Mouse (Mus musculus) kidney, postnatal 25 days (tissue): Measurements from ENCODE around the gene Mgat5.
A peak's percentile ranks its signal among the peaks of the same experiment; 100 is the strongest.

Experiments
- DNase-seq, 2 experiments: peaks; one replicate each; pipeline ENCODE4 v3.0.0; 2021; ENCODE audit warnings: mixed read lengths in 2 of 2

The Mgat5 gene

DNA sequence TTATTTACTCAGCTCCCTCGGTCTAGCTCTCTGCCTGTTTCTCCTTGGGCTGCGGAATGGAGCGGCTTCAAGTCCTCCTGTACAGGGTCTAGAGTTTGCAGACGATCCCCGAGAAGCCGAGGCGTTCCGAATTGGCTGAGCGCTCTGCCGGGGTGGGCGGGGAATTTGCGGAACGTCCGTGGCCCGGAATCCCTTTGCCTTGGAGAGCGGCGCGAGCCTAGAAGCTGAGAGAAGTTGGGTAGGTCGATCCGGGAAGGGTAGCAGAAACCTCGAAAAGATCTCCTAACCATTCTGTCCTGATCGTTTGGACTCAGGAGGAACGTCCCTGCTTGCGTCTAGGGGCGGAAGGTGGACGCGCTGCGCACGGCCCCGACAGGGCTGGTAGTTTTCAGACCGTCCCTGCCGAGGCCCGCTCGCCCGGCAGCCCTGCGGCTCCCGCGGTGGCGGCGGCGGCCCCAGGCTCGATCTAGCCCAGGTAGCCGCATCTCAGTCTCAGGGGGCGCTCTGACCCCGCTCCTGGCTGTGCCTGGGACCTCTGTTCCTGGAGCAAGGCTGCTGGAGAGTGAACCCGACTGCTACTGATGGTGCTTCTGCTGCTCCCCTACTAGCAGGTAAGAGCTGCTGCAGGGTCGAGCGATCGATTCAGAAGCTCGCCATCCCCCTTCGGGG is at the start of gene Mgat5:
Gene Mgat5, plus strand, starts transcription at position 199 of the 669 bp plus-strand sequence.
- DNase-seq, result peak; percentile 92 to 96

DNA sequence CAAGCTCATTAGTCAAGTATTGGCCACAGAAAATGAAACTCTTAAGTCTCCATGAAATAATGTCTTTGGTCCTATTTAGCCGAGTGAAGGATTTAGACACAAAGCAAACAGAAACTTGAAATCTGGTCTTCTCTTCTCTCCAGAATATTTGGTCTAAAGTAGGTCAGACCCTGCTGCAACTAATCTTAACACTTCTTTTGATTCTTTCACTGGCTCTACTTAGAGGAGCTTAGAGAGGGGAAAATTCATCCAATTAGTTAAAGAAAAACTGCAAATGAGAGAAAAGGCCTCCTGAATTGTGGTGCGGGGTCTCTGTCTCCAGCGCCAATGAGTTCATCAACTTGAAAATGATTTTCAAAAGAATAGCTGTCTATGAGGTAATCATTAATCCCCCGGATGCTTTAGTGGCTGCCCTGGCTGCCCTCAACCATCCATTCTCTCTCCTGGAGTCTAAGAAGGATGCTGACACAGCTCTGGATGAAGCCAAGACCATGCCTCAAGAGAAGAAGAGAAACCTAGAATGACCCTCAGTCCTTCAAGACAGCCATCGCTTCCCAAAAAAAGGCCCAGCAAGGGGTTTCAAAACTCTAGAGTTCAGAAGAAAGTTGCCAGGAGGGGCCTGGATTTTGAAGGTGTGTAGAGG is 44.6 kb upstream of the Mgat5 start:
- DNase-seq, result peak; percentile 59 to 76

DNA sequence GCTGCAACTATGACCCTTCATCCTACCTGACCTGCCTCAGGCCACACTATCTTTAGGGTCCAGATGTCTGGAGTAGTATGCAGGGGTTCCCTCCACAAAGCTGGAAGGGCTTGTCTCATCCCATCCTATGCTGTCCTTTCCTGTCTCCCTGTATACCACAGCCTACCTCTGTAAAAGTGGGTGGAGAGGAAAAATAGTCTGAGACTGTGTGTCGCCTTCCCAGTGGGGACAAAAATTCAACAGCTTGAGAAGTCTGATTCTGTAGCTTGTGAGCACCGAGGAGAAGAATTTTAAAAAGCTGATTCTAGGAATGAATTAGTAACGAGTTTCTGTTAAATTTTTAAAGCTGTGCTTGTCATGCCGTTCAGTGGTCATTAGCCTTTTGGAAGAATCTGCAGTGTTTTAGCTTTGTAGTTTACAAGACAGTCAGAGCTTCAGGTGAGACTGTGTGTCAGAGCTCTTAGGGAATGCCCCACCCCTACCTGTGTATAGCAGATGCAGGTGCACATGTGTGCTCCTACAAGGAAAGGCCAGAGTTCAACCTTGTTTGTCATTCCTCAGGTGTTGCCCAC is 40.1 kb upstream of the Mgat5 start:
- DNase-seq, result no peak

DNA sequence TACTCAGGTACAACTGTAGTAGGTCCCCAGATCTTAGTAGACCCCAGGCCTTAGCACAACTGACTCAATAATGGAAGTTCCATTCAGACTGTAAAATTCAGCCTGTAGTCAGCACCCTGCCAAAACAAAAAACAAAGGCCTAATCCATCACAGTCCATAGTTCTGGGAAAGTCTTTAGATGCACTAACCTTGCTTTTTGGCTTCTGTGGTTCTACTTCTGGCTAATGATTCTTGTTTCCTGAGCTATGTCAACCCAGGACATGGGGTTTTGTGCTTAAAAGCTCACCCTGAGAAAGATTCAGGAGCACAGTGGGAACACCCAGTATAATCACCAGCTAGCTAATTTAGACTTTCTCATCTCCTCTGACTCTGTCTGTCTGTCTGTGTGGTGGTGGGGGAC is 38.3 kb upstream of the Mgat5 start:
- DNase-seq, result no peak

DNA sequence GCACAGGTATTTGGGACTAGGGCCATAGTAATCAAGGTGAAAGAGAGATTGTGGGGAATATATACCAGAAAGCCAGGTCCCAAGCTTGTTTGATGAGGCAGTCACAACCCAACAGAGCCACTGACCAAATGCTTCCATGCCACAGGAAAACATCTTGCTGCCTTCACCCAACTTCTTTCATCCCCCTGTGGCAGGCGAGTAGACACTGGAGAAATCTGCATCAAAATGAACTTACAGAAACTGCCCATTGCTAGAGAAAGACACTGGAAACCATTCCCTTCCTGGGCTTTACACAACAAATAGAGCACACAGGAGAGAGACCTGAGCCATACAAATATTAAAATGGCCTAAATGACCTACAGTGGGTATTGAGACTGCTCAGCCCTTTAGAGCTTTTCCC is 37.2 kb upstream of the Mgat5 start:
- DNase-seq, result no peak

DNA sequence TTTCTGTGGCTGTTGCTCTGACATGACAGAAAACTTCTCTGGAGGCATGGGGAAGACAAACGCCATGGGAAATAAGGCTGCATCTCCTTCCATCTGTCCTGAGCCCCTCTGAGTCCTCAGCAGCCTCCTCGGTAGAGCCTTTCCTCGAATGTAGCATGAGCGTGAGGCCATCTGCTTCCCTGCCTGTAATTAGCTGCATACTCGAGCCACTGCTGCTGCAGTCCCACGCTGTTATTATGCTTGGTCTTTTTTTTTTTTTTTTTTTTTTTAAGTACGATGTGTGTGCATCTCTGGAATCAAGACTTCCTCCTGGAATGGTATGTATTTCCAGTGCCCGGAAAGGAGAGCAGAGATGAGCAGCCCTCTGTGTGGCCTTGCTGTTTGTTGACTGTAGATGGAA is 36.6 kb upstream of the Mgat5 start:
- no peak for DNase-seq

DNA sequence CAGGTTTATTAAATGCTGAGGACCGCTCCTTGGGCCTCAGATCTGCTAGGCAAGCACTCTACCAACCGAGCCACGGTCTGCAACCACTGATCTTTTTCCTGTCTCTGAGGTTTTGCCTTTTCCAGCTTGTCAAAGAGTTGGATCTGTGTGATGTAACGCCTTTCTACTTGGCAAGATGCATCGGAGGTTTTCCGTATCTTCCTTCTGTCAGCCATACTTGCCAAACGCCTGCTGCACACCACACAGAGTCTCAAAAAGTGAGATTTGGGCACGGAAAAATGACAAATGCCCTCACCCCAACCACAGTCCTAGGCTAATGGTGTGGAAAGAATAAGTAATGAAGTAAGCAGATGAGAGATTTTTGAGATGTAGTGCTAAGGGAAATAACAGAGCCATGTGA is 35.3 kb upstream of the Mgat5 start:
- no peak for DNase-seq

DNA sequence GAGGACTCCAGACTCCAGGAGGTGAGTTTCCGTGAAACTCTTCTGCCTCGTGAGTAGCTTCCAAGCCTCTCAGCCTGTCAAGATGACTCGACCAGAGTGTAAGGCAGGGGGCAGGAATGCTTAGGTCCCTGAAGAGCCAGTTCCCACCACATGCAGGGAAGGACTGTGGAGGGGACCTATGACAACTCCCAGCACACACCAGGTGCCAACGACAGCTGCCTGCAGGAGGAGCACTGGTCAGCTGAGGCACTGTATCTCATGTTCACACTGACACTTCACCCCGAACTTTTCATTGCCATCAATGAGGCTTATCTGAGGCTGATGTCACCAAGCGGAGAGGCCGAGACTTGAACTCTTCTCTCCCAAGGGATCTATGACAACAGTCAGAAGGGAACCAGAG is 33.5 kb upstream of the Mgat5 start:
- DNase-seq, result no peak

DNA sequence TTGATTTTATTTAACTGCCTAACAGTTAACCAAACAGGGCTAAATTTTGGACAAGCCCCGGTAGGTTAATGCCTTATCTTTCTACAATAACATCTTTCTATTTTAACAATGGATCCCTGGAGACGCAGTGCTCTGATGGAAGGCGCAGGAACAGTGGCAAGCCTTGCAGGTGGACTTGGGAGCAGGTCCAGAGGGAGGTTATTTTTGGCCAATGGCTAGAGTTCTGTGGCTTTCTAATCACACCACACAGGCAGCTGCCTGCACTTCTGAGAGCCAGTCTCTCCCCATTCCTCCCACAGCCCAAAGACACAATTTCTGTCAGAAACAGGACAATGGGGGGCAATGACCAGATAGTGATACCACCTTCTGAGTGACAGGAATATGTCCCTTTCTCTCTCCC is 31.4 kb upstream of the Mgat5 start:
- DNase-seq, result no peak

DNA sequence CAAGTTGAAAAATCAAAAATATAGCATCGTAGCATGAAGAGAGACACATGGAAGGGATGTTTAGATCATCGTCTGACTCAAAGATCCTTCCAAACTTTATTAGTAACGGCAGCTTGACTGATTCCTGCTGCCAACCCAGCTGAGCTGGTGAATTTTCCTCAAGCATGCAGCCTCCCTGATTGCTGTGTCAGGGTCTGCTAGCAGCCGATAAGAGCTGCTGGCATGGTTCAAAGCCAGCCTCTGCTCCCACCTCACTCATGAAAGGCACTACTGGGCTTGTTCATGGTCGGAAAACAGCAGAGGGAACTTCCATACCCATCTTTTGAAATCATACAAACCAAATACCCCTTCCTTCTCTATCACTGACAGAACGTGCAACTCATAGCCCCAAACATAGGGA is 12.4 kb upstream of the Mgat5 start:
- no peak for DNase-seq

DNA sequence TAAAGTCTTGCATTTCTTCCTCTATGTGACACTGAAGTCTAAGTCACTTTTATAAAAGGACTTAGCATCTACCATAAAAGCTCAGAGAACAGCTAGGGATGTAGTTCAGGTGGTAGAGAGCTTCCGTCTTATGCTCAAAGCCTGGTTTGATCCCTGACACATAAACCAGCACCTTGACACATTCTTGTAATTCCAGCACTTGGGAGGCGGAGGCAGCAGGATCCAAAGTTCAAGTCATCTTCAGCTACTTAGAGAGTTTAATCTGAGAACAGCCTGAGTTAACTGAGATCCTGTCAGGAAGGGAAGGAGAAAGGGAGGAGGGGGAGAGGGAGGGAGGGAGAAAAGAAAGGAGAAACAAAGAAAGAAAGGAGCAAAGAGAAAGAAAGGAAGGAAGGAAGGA is 5.6 kb upstream of the Mgat5 start:
- peak; percentile 52 to 56 for DNase-seq

DNA sequence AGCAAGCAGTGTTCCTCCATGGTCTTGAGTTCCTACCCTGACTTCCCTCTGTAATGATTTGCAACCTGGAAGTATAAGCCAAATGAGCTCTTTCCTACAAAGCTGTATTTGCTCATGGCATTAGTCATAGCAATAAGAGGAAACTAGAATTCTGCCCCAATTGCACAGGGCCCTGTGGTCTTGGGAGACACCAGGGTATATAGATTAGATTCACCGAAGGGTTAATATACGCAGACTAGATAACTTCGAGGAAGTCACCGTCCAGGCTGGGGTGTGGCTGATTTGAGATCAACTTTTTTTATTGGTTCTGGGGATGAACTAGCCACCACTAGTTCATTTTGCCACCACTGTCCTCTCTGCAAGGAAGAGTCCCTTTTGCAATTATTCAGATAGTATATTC is 2.5 kb upstream of the Mgat5 start:
- no peak for DNase-seq

DNA sequence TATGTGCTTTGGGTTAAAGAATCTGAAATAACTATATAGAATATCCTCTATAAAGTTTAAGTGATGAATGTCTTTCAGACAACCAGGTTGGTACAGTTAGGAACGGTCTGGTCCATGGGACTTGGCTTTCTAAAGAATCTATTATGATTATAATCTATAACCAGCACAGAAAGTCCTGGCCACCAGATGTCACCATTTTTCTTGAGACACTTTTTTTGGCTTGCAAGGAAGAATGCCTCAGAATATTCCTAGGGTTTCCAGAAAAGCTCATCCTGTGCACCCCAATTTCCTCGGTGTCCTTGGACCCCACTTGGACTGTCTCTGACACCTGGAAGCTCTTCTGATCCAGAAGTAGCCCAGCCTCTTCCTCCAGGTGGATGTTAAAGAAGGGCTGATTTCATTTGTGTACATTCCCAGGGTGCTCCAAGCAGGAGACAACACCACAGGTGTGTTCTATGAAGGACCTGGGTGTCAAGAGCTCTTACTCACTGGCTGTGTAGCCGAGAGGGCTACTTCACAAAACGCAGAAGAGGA is 1.5 kb upstream of the Mgat5 start:
- peak; percentile 59 to 83 for DNase-seq

DNA sequence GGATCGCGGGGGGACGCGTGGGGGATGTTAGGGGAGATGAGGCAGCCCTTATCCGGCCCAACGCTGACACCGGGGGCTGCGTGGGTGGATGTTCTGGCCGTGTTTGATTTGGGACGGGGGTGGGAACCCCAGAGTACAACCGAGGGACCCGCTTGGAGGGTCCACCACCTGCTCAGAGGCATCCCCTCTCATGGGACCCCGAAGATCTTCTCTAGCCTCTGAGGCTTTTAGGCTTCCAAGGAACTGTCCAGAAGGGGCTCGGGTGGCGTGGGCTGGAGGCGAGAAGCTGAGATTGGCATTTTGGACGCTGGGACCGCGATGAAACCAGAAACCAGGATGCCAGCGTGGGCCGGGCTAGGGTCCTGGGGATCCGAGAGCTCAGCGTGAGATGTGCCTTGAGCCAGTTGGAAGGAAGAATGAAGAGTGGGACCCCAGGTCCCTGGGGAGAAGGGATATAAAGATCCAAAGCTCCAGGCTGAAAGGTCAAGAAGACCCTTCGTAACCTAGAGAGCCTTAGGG is 745 bp downstream of the Mgat5 start:
- no peak for DNase-seq

DNA sequence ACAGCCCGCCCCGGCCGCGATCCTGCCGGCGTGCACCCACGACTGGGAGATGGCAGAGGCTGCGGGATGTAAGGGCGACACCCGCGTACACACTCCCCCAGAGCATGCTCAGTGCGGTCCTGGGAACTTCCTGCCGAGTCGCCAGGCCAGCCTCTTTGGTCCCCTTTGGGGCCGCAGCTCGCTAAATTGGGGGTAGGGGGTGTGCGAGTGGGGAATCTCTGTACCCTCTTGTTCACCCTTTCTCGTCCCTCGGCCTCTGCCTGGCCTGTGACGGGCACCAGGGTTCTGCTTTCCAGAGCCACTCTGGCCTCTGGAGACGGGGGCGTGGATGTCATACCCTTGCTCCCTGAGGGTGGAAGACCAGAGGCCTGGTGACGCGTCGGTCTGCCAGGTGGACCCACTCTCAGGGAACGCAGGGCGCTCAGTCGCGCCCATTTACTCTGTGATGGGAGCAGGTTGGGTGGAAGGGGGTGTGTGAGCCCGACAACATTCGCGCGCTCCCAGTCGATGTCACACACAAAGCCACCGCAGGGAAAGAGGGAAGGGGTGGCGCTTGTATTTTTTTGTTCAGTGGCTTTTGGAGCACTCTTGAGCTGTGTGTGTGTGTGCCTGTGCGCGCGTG is 1.3 kb downstream of the Mgat5 start:
- DNase-seq, result peak; percentile 44 to 70

DNA sequence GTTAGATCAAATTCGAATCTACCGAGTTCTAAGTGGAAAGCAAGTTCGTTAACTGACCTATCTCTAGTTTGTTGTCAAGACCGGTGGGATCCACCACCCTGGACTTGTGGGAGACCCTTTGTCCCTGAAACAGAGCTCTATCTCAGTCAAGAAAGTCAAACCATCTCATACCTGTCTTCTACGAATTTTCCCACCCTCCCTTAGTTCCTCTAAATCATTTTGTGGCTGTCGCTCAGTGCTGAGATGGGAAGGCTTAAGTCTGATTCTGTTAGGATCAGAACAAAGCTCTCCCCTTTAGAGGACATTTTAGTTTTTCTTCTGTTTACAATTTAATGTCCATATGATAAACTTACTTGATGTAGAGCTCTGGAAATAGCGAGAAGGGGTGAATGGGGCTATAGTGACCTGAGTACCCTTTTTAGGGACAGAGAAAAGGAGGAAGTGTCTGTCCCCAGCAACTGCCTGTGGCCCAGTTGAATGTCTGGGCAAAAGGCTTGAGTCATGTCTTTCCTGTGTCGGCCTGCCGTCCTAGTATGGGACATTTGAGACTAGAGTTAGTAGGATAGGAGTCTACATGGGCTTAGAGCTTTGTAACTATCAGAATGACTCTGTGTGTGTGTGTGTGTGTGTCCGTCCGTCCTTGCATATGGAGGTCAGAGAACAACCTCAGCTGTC is 2.2 kb downstream of the Mgat5 start:
- no peak for DNase-seq

DNA sequence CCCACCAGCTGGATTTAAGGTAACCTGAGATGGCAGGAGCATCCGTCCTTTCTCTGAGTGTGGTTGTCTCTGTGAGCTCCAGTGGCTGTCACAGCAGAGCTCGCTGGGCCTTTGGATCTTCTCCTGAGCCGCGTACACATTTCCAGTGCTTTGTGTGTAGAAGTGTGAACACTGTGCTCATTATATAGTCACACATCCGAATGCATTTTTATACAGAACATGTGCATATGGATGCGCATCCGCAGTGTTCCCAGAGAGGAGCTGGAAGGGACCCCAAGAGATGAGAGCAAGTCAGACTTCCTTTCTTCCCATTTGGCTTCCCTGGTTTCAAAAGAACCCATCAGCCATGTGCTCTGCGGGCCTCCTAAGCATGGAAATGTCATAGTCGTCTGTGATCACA is 3.4 kb downstream of the Mgat5 start:
- no peak for DNase-seq

DNA sequence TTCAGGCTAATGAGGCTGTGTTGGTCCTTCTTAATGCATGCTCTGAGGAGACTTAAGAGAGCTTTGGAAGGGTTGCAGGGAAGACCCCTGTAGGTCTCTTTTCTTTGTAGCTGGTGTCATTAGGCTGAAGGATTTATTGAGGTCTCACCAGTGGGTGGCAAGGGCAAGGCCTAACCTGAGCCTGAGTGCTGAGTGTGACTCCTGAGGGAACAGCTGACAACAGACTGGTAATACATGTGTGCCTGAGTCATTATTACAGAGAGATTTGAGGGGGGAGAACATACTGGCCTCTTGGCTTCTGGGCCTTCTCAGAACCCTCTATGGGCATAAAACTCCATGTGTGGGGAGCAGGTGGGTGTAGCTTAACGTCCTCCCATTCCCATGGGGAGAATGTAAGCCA is 8.0 kb downstream of the Mgat5 start:
- DNase-seq, result no peak

DNA sequence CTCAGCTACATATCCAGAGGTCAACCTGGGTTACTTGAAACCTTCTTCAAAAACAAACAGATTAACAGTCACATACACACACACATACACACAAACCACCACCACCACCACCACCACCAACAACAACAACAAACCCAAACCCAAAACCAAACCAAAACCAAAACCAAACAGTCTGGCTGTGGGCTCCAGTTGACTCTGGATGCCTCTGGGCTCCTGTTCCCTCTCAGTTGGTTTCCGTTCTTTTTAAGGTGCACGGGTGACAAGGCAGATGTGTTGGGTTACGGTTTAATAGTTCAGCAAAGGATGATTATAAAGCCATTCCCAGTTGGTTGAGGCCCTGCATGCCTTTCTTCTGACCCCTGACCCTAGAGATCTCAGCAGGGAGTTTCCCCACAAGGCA is 8.6 kb downstream of the Mgat5 start:
- no peak for DNase-seq

DNA sequence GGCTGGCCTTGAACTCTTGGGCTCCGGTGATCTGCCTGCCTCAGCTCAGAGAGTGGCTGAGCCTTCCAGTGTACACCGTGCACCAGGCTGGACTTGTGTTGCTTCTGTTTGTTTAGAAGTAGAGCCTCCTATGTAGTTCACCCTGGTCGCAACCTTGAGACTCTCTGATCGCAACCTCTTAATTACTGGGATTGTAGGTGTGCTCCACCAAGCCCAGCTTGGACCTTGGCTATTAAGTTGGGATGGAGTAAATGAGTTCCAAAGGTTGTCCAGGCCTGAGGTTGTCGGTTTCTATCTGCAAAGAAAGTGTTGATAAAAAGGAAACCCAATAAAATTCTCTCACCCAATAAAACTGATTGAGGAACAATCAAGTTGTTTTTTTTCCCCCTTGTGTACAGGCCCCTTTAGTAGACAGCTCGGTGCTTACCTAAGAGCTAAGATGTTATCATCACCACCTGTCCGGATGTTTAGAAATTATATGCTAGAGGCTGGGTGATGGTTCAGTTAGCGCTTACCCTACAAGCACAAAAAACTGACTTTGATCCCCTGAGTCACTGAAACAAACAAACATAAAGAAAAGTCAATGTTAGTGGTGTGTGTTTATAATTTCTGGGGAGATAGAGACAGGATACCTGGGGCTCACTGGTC is 9.9 kb downstream of the Mgat5 start:
- no peak for DNase-seq

DNA sequence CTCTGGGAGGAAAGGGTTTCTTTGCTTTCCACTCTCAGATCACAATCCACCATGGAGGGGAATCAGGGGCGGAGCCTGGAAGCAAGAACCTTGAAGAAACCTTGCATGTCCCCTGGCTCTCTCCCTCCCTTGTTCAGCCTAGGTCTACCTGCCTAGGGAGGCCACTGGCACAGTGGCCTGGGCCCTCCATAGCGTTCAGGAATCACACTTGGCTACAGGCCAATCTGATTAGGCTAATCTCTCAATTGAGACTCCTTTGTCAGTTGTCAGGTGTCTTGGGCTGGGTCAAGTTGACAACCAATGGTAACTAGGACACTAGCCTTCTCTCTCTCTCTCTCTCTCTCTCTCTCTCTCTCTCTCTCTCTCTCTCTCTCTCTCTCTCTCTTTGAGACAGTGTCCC is 12.2 kb downstream of the Mgat5 start:
- no peak for DNase-seq

DNA sequence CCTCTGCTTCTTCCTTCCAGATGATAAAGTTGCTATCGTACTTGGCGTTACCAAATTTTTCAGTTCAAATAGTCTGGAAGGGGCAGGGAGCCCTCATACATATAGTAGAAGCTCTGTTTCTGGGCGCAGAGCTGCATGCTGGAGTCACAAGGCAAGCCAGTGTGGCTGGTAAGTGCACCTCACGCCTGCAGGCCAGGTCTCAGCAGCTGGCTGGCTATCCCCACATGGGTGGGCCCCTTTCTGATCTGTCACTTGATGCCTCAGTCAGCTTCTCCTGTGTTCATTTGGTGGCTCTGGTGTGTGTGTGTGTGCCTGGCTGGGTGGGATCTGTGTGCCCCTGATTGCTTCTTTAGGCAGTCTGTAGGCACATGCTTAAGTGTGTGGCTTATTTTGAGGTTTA is 12.8 kb downstream of the Mgat5 start:
- DNase-seq, result no peak

DNA sequence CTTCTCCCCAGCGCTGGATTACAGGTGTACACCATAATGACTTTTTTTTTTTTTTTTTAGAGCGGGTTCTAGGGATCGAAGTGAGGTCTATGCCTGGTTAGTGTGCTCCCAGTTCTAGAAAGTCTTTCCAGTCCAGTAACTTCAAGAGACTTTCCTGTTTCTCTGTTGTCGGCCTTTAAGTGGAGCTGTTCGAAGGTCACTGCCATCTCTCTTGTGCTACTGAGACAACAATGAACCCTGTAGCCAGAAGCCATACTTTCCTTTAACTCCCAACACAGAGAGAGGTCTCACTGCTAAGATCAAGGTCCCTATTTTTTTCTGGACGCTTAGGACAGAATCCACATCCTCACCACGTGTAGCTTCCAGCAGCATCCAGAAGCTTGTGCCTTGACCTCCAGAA is 13.4 kb downstream of the Mgat5 start:
- DNase-seq, result no peak
